Mouse (Mus musculus): ENCODE results near the gene Cnpy2.

DNA sequence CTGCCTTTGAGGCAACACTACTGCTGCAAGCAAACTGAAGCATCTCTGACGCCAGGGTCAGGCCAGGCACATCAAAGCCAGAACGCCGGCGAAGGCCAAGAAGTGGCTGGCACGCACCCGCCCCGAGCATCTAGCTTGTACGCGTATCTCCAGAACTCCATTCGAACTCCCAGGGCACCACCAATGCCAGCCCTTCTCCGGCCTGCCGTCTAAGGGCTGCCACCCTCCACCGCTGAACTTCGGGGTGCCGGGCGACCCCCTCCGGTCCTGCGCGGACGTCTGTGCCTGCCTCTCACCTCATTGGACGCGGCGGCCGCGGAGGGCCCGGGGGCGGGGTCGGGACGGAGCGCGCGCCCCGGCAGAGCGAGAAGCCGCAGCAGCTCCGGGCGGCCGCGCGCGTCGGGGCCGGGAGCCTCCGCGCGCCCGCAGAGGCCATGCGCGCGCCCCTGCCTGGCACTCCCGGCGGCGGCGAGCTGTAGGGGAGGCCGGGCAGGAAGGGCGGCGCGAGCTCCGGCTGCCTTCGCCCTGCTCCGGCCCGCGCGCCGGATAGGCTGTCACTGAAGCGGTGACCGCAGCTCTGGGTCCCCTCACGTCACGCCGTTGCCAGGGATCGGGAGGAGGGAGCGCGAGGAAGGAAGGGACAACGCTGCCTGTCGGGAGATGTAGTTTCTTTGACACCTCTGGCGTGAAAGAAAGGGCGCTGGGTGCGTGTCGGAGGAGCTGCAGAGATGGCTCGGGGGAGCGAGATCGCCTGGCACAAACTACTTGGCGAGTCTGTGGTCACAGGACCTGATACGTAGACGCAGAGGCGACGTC, 46.4 kb downstream of the Cnpy2 start, which contains the start of gene Coq10a:
- TF ChIP-seq CTCF (IDR thresholded peaks at IDR 0.05; ENCODE audit: borderline replicate concordance, insufficient read depth, low read depth, low read length) (no peak), POLR2A (IDR thresholded peaks at IDR 0.05; ENCODE audit: borderline replicate concordance, insufficient read depth, low read length) (peak; percentile 96)
